Mouse (Mus musculus): ENCODE measurements around the gene Spryd3.

- TF ChIP-seq CTCF (IDR thresholded peaks at IDR 0.05; ENCODE audit: insufficient read depth, low read depth, low read length) (no peak), POLR2A (IDR thresholded peaks at IDR 0.05; ENCODE audit: insufficient read depth, low read depth, low read length) (no peak)
Observed at GRCm38 (mm10) chr15:102112827-102113226, 23.2 kb downstream of the Spryd3 start.

All from olfactory bulb, adult 2 months (tissue).